Mouse (Mus musculus) G1E (cell line): Measurements from ENCODE around the gene Dnaaf2.

Source experiments
- CTCF ChIP-seq: IDR thresholded peaks from 2 replicates; pipeline ENCODE4 v1.5.1; 2012; ENCODE audit warnings: low read depth, low read length, inconsistent platforms, mixed read lengths
- GATA1 ChIP-seq: IDR thresholded peaks from 2 replicates; pipeline ENCODE4 v1.6.1; 2012; ENCODE audit warnings: borderline replicate concordance, low read length, inconsistent platforms, mixed read lengths
- GATA2 ChIP-seq: IDR thresholded peaks from 2 replicates; pipeline ENCODE4 v1.6.1; 2012; ENCODE audit warnings: low read depth, low read length, inconsistent platforms, borderline replicate concordance
- POLR2AphosphoS5 ChIP-seq: IDR thresholded peaks from 2 replicates; pipeline ENCODE4 v1.6.1; 2012; ENCODE audit warnings: low read depth, low read length, inconsistent platforms; ENCODE audit not compliant: insufficient replicate concordance
- TAL1 ChIP-seq: conservative IDR thresholded peaks from 2 replicates; pipeline ENCODE4 v1.6.1; 2012; ENCODE audit warnings: low read depth, low read length, inconsistent platforms, mixed read lengths

DNA sequence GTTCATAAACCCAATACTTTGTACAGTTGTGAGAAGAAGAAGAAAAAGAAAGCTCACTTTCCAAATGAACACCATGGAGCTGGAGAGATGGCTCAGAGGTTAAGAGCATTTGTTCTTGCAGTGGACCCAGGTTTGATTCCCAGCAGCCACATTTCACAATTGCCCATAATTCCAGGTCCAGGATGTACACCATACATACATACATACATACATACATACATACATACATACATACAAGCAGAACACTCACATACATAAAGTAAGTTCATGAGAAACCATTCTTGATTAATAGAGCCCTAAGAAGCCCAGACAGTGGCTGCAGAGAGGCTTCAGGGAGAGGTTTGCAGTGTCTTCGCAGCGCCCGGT is 43.2 kb upstream of the Dnaaf2 start:
- TF ChIP-seq TAL1 (no peak), GATA2 (no peak), CTCF (no peak), GATA1 (no peak), POLR2AphosphoS5 (no peak)
